Mouse (Mus musculus) megakaryocyte, embryonic 14.5 days (primary cell): ENCODE results near the gene Srsf2. TPM values are rescaled to one million over a fixed set of nuclear protein-coding genes. Genes with fewer than 3 reads are reported as not detected.
"Not testable (repeated sequence)": the region's sequence is repeated elsewhere in the genome, so short reads cannot be mapped to it uniquely, and the experiment has no call there.

ENCODE experiments used
- H3K27me3 ChIP-seq: replicated peaks from 2 replicates; pipeline ENCODE3; 2012; ENCODE audit warnings: inconsistent platforms
- H3K36me3 ChIP-seq: replicated peaks from 2 replicates; pipeline ENCODE3; 2012; ENCODE audit warnings: low read length, inconsistent platforms, mixed read lengths
- H3K4me1 ChIP-seq: 2 replicates; pipeline ENCODE4 v1.6.1; 2012; ENCODE audit warnings: inconsistent platforms
- H3K4me3 ChIP-seq: replicated peaks from 2 replicates; pipeline ENCODE3; 2012; ENCODE audit warnings: moderate library complexity, mild to moderate bottlenecking, inconsistent platforms
- H3K9me3 ChIP-seq: 2 replicates; pipeline ENCODE4 v1.6.1; 2012; ENCODE audit warnings: inconsistent platforms
- FLI1 ChIP-seq: IDR thresholded peaks from 2 replicates; pipeline ENCODE4 v1.6.1; 2012; ENCODE audit warnings: low read length, inconsistent platforms, mixed read lengths
- GATA1 ChIP-seq: IDR thresholded peaks from 3 replicates; pipeline ENCODE4 v1.6.1; 2012; ENCODE audit warnings: mixed read lengths, low read length, inconsistent platforms, borderline replicate concordance
- polyA plus RNA-seq: library from polyadenylated mRNA; stranded (reverse); fragments of >175 nt; gene quantifications from 2 replicates; pipeline ENCODE4 v1.2.3, GENCODE M21; 2012; ENCODE audit warnings: low replicate concordance; ENCODE audit not compliant: insufficient read depth

The Srsf2 gene
- polyA plus RNA-seq, 1 experiment = 784 TPM

- TF ChIP-seq GATA1 (no peak), FLI1 (no peak)
- Histone ChIP-seq H3K36me3 (peaks cover 94% of the 10 kb centered on the region), H3K4me1 (peaks cover 82% of the 10 kb centered on the region), H3K27me3 (no peaks in the 10 kb centered on the region), H3K4me3 (no peak overlapping the region), H3K9me3 (no peaks in the 10 kb centered on the region)
Observed at GRCm38 (mm10) chr11:116837441-116837840, 15.5 kb downstream of the Srsf2 start.

- Histone ChIP-seq H3K27me3 (no peaks in the 10 kb centered on the region), H3K4me1 (peaks cover 77% of the 10 kb centered on the region), H3K9me3 (no peaks in the 10 kb centered on the region), H3K4me3 (no peak overlapping the region), H3K36me3 (peaks cover 91% of the 10 kb centered on the region)
- TF ChIP-seq GATA1 (no peak), FLI1 (no peak)
Observed at GRCm38 (mm10) chr11:116836283-116836682, 16.6 kb downstream of the Srsf2 start.

GRCm38 (mm10) chr11:116834954-116835353 lies 17.9 kb downstream of the Srsf2 start:
- peaks cover 63% of the 10 kb centered on the region for H3K4me1 ChIP-seq
- H3K36me3 ChIP-seq = peaks cover 81% of the 10 kb centered on the region

GRCm38 (mm10) chr11:116832172-116832685 lies 20.7 kb downstream of the Srsf2 start:
- no peaks in the 10 kb centered on the region for H3K9me3 ChIP-seq
- H3K4me3 ChIP-seq = no peak overlapping the region
- H3K36me3 ChIP-seq = peaks cover 53% of the 10 kb centered on the region
- TF ChIP-seq GATA1 = no peak
- TF ChIP-seq FLI1 = no peak
- H3K27me3 ChIP-seq = peaks cover 25% of the 10 kb centered on the region
- H3K4me1 ChIP-seq = peaks cover 62% of the 10 kb centered on the region

More at GRCm38 (mm10) chr11:116834954-116835353, 17.9 kb downstream of the Srsf2 start:
- TF ChIP-seq FLI1 (no peak), GATA1 (no peak)
- no peak overlapping the region for H3K4me3 ChIP-seq
- H3K27me3 ChIP-seq = peaks cover 2% of the 10 kb centered on the region
- H3K9me3 ChIP-seq = no peaks in the 10 kb centered on the region

GRCm38 (mm10) chr11:116827534-116828165 lies 25.2 kb downstream of the Srsf2 start, which contains the start of gene Mxra7:
Gene Mxra7, minus strand, starts transcription at chr11:116828046.
- Histone ChIP-seq H3K4me1 (peaks cover 32% of the 10 kb centered on the region), H3K4me3 (peak within 1 kb of the TSS; percentile 85), H3K36me3 (peaks cover 8% of the 10 kb centered on the region), H3K9me3 (no peaks in the 10 kb centered on the region), H3K27me3 (peaks cover 52% of the 10 kb centered on the region)
- TF ChIP-seq FLI1 = no peak
- no peak for TF ChIP-seq GATA1

GRCm38 (mm10) chr11:116826550-116827504 lies 26.1 kb downstream of the Srsf2 start:
- Histone ChIP-seq H3K4me1 (peaks cover 32% of the 10 kb centered on the region), H3K36me3 (peaks cover 6% of the 10 kb centered on the region), H3K4me3 (no peak overlapping the region), H3K9me3 (no peaks in the 10 kb centered on the region), H3K27me3 (peaks cover 60% of the 10 kb centered on the region)
- TF ChIP-seq FLI1 (no peak), GATA1 (no peak)

- no peaks in the 10 kb centered on the region for H3K9me3 ChIP-seq
- peaks cover 48% of the 10 kb centered on the region for H3K4me1 ChIP-seq
- TF ChIP-seq GATA1 = no peak
- TF ChIP-seq FLI1 = no peak
- no peaks in the 10 kb centered on the region for H3K36me3 ChIP-seq
- peaks cover 73% of the 10 kb centered on the region for H3K27me3 ChIP-seq
- no peak overlapping the region for H3K4me3 ChIP-seq
Observed at GRCm38 (mm10) chr11:116825230-116825629, 27.7 kb downstream of the Srsf2 start.

GRCm38 (mm10) chr11:116823885-116824284 lies 29.0 kb downstream of the Srsf2 start:
- H3K36me3 ChIP-seq, H3K4me3 ChIP-seq, H3K9me3 ChIP-seq: not testable (repeated sequence)
- Histone ChIP-seq H3K4me1 (peaks cover 40% of the 10 kb centered on the region), H3K27me3 (peaks cover 77% of the 10 kb centered on the region)

- TF ChIP-seq FLI1 (no peak), GATA1 (no peak)
- H3K4me1 ChIP-seq = peaks cover 34% of the 10 kb centered on the region
- no peak overlapping the region for H3K4me3 ChIP-seq
- H3K36me3 ChIP-seq = no peaks in the 10 kb centered on the region
- H3K27me3 ChIP-seq = peaks cover 77% of the 10 kb centered on the region
- no peaks in the 10 kb centered on the region for H3K9me3 ChIP-seq
Observed at GRCm38 (mm10) chr11:116823255-116823654, 29.6 kb downstream of the Srsf2 start.

- no peak for TF ChIP-seq FLI1
- TF ChIP-seq GATA1 = no peak
- H3K4me3 ChIP-seq = no peak overlapping the region
- H3K36me3 ChIP-seq = no peaks in the 10 kb centered on the region
- H3K27me3 ChIP-seq = peaks cover 76% of the 10 kb centered on the region
- no peaks in the 10 kb centered on the region for H3K9me3 ChIP-seq
- peaks cover 28% of the 10 kb centered on the region for H3K4me1 ChIP-seq
Observed at GRCm38 (mm10) chr11:116822626-116823025, 30.3 kb downstream of the Srsf2 start.
